Mouse (Mus musculus) heart, embryonic 11.5 days (tissue): Measurements from ENCODE around the gene Ankra2. TPM values are rescaled to one million over a fixed set of nuclear protein-coding genes. Genes with fewer than 3 reads are reported as not detected.

Experiments
- ATAC-seq: fragments of 200-750 bp; cut with Nextera tagmentation; replicated peaks from 2 replicates; pipeline ENCODE4 v1.8.0; 2017; ENCODE audit warnings: moderate library complexity; ENCODE audit not compliant: insufficient number of reproducible peaks, low FRiP score, low TSS enrichment
- H3K27ac ChIP-seq: fragments of 300-500 bp; sonication (generic); 2 replicates; pipeline ENCODE4 v1.5.1; 2014; ENCODE audit warnings: mild to moderate bottlenecking, low read depth, low read length
- H3K27me3 ChIP-seq: fragments of 300-500 bp; sonication (generic); 2 replicates; pipeline ENCODE4 v1.6.1; 2014; ENCODE audit warnings: mild to moderate bottlenecking, low read length, mixed read lengths; ENCODE audit not compliant: control insufficient read depth, insufficient read depth
- H3K36me3 ChIP-seq: fragments of 300-500 bp; sonication (generic); 2 replicates; pipeline ENCODE4 v1.6.1; 2014; ENCODE audit warnings: mild to moderate bottlenecking, low read length, moderate library complexity, mixed read lengths; ENCODE audit not compliant: control insufficient read depth, insufficient read depth
- H3K4me1 ChIP-seq: fragments of 300-500 bp; sonication (generic); 2 replicates; pipeline ENCODE4 v1.6.1; 2014; ENCODE audit warnings: low read length; ENCODE audit not compliant: control insufficient read depth, insufficient read depth
- H3K4me2 ChIP-seq: fragments of 300-500 bp; sonication (generic); 2 replicates; pipeline ENCODE4 v1.6.1; 2014; ENCODE audit warnings: mild to moderate bottlenecking, moderate library complexity
- H3K4me3 ChIP-seq: fragments of 300-500 bp; sonication (generic); 2 replicates; pipeline ENCODE4 v1.5.1; 2014; ENCODE audit warnings: low read depth, low read length
- H3K9ac ChIP-seq: fragments of 300-500 bp; sonication (generic); 2 replicates; pipeline ENCODE4 v1.6.1; 2014; ENCODE audit warnings: mild to moderate bottlenecking, low read depth, low read length, moderate library complexity
- H3K9me3 ChIP-seq: fragments of 300-500 bp; sonication (generic); replicated peaks from 2 replicates; pipeline ENCODE4 v1.6.1; 2016; ENCODE audit warnings: low read length; ENCODE audit not compliant: control insufficient read depth
- WGBS: fragments of 180-500 bp; shearing (Covaris S2); extraction: QIAGEN DNeasy Blood & Tissue Kit; methylation state at CpG from one replicate; pipeline ENCODE4 v1.1.7; 2014; ENCODE audit not compliant: insufficient replicate concordance; 5-methylcytosine and 5-hydroxymethylcytosine counted together
- polyA plus RNA-seq: library from polyadenylated mRNA; unstranded; fragments of >200 nt; fragmentation: Nextera tagmentation; extraction: Ambion mirVana; gene quantifications from 2 replicates; pipeline ENCODE4 v1.2.1, GENCODE M21; 2014

The Ankra2 gene
- polyA plus RNA-seq, 1 experiment from 2014 or later, result 21.0 TPM

GRCm38 (mm10) chr13:98279686-98280085, 16.8 kb downstream of the Ankra2 start, which contains the start of gene Gm21976:
Gene Gm21976 (plus strand): TSS chr13:98279887.
- Histone ChIP-seq H3K9me3 (no peaks in the 10 kb centered on the region), H3K27ac (no peak within 1 kb of the TSS), H3K4me1 (no peaks in the 10 kb centered on the region), H3K9ac (no peak within 1 kb of the TSS), H3K4me2 (no peak within 1 kb of the TSS), H3K4me3 (no peak within 1 kb of the TSS), H3K27me3 (no peaks in the 10 kb centered on the region), H3K36me3 (no peaks in the 10 kb centered on the region)
- ATAC-seq, result no peak
- whole genome bisulfite sequencing, result 84% methylated on average over 5 of the region's 5 CpGs

GRCm38 (mm10) chr13:98280990-98281650, 18.2 kb downstream of the Ankra2 start:
- Histone ChIP-seq H3K4me3 (no peak overlapping the region), H3K4me2 (no peak overlapping the region), H3K9ac (no peak overlapping the region), H3K4me1 (no peaks in the 10 kb centered on the region), H3K27me3 (no peaks in the 10 kb centered on the region), H3K36me3 (no peaks in the 10 kb centered on the region), H3K9me3 (no peaks in the 10 kb centered on the region), H3K27ac (no peak overlapping the region)
- WGBS, result 72% methylated on average over 12 of the region's 12 CpGs
- no peak for ATAC-seq

- Histone ChIP-seq H3K36me3 (no peaks in the 10 kb centered on the region), H3K4me1 (peaks cover 7% of the 10 kb centered on the region; the same call in 1 of the 2 replicates), H3K4me2 (no peak overlapping the region), H3K9ac (no peak overlapping the region), H3K9me3 (no peaks in the 10 kb centered on the region), H3K27ac (no peak overlapping the region), H3K4me3 (no peak overlapping the region), H3K27me3 (no peaks in the 10 kb centered on the region)
- WGBS, result 34% methylated on average over 2 of the region's 2 CpGs
- no peak for ATAC-seq
Measured at GRCm38 (mm10) chr13:98290719-98291118, 27.8 kb downstream of the Ankra2 start.

- Histone ChIP-seq H3K27ac (no peak overlapping the region), H3K4me3 (no peak overlapping the region), H3K36me3 (no peaks in the 10 kb centered on the region), H3K27me3 (no peaks in the 10 kb centered on the region), H3K4me1 (peaks cover 7% of the 10 kb centered on the region; the same call in 1 of the 2 replicates), H3K4me2 (no peak overlapping the region), H3K9ac (no peak overlapping the region), H3K9me3 (no peaks in the 10 kb centered on the region)
- 81% methylated on average over 8 of the region's 8 CpGs for WGBS
- no peak for ATAC-seq
Measured at GRCm38 (mm10) chr13:98291712-98292111, 28.8 kb downstream of the Ankra2 start.

- WGBS, result 43% methylated on average over 5 of the region's 5 CpGs
- Histone ChIP-seq H3K4me3 (no peak overlapping the region), H3K9me3 (no peaks in the 10 kb centered on the region), H3K4me2 (no peak overlapping the region), H3K4me1 (peaks cover 7% of the 10 kb centered on the region; the same call in 1 of the 2 replicates), H3K36me3 (no peaks in the 10 kb centered on the region), H3K27me3 (no peaks in the 10 kb centered on the region), H3K9ac (no peak overlapping the region), H3K27ac (no peak overlapping the region)
- ATAC-seq, result no peak
Measured at GRCm38 (mm10) chr13:98296072-98296471, 33.2 kb downstream of the Ankra2 start.

GRCm38 (mm10) chr13:98297883-98298482, 35.1 kb downstream of the Ankra2 start:
- H3K36me3 ChIP-seq, result no peaks in the 10 kb centered on the region
- peaks cover 7% of the 10 kb centered on the region; the same call in 1 of the 2 replicates for H3K4me1 ChIP-seq
- no peak overlapping the region for H3K27ac ChIP-seq
- WGBS, result 83% methylated on average over 6 of the region's 6 CpGs
- no peak overlapping the region for H3K9ac ChIP-seq
- no peaks in the 10 kb centered on the region for H3K9me3 ChIP-seq
- no peaks in the 10 kb centered on the region for H3K27me3 ChIP-seq
- no peak overlapping the region for H3K4me2 ChIP-seq
- no peak overlapping the region for H3K4me3 ChIP-seq
- ATAC-seq, result no peak

GRCm38 (mm10) chr13:98298833-98299758, 36.2 kb downstream of the Ankra2 start:
- Histone ChIP-seq H3K4me3 (no peak overlapping the region), H3K4me1 (no peaks in the 10 kb centered on the region), H3K27me3 (no peaks in the 10 kb centered on the region), H3K9me3 (no peaks in the 10 kb centered on the region), H3K27ac (no peak overlapping the region), H3K9ac (no peak overlapping the region), H3K4me2 (peak overlapping the region; percentile 35; the same call in 1 of the 2 replicates), H3K36me3 (no peaks in the 10 kb centered on the region)
- no peak for ATAC-seq
- WGBS, result 49% methylated on average over 21 of the region's 21 CpGs

GRCm38 (mm10) chr13:98305257-98305656, 42.4 kb downstream of the Ankra2 start:
- Histone ChIP-seq H3K36me3 (peaks cover 7% of the 10 kb centered on the region), H3K4me1 (no peaks in the 10 kb centered on the region; the same call in 1 of the 2 replicates), H3K4me2 (no peak overlapping the region), H3K27ac (no peak overlapping the region), H3K4me3 (no peak overlapping the region), H3K27me3 (no peaks in the 10 kb centered on the region), H3K9ac (no peak overlapping the region), H3K9me3 (no peaks in the 10 kb centered on the region)
- 89% methylated on average over 9 of the region's 9 CpGs for WGBS
- no peak for ATAC-seq
